Mouse (Mus musculus) ES-E14 (cell line): ENCODE data around the gene Cxcl5. TPM values are rescaled to one million over a fixed set of nuclear protein-coding genes. Genes with fewer than 3 reads are reported as not detected.
"Not testable (repeated sequence)": the region's sequence is repeated elsewhere in the genome, so short reads cannot be mapped to it uniquely, and the experiment has no call there.

Experiments used
- DNase-seq: peaks from one replicate; pipeline ENCODE4 v3.0.0-alpha.2; 2013; ENCODE audit warnings: low read depth, low spot score
- H3K27ac ChIP-seq: 2 replicates; pipeline ENCODE4 v1.5.1; 2012; ENCODE audit warnings: low read depth, mild to moderate bottlenecking, low read length, moderate library complexity, mixed read lengths; ENCODE audit not compliant: poor library complexity, insufficient read depth, severe bottlenecking
- H3K36me3 ChIP-seq: 2 replicates; pipeline ENCODE4 v1.6.1; 2012; ENCODE audit warnings: mild to moderate bottlenecking, low read length, moderate library complexity, mixed read lengths; ENCODE audit not compliant: control insufficient read depth, poor library complexity, insufficient read depth, severe bottlenecking
- H3K4me1 ChIP-seq, 2 experiments: fragments of 150-350 bp in 1 of 2; sonication (generic) in 1 of 2; 2 replicates each; pipeline ENCODE4 v1.6.1; 2012; ENCODE audit warnings: low read length in 2 of 2, mild to moderate bottlenecking in 1 of 2, mixed read lengths in 1 of 2; ENCODE audit not compliant: control insufficient read depth in 2 of 2, insufficient read depth in 2 of 2, poor library complexity in 1 of 2
- H3K4me3 ChIP-seq, 2 experiments: fragments of 150-350 bp in 1 of 2; sonication (generic) in 1 of 2; 2 replicates each; pipeline ENCODE4 v1.5.1; 2012; ENCODE audit warnings: low read length in 2 of 2, low read depth in 1 of 2, mild to moderate bottlenecking in 1 of 2, mixed read lengths in 1 of 2; ENCODE audit not compliant: insufficient read depth in 1 of 2, poor library complexity in 1 of 2, severe bottlenecking in 1 of 2
- H3K9ac ChIP-seq: 2 replicates; pipeline ENCODE4 v1.6.1; 2012; ENCODE audit warnings: low read depth, mild to moderate bottlenecking, low read length, mixed read lengths; ENCODE audit not compliant: poor library complexity, insufficient read depth, severe bottlenecking
- H3K9me3 ChIP-seq: fragments of 150-350 bp; sonication (generic); 2 replicates; pipeline ENCODE4 v1.6.1; 2012; ENCODE audit warnings: low read depth, mild to moderate bottlenecking, low read length; ENCODE audit not compliant: control insufficient read depth, insufficient read depth
- CHD2 ChIP-seq: IDR thresholded peaks from 2 replicates; pipeline ENCODE4 v1.6.1; 2014; ENCODE audit warnings: mild to moderate bottlenecking, low read depth, low read length, inconsistent platforms
- HCFC1 ChIP-seq: IDR thresholded peaks from 2 replicates; pipeline ENCODE4 v1.6.1; 2012; ENCODE audit warnings: low read length, inconsistent platforms, borderline replicate concordance; ENCODE audit not compliant: insufficient read depth
- MAFK ChIP-seq: IDR thresholded peaks from 2 replicates; pipeline ENCODE4 v1.6.1; 2014; ENCODE audit warnings: mild to moderate bottlenecking, low read depth, low read length, inconsistent platforms; ENCODE audit not compliant: insufficient read depth
- ZC3H11A ChIP-seq: IDR thresholded peaks from 2 replicates; pipeline ENCODE4 v1.6.1; 2012; ENCODE audit warnings: low read depth, mild to moderate bottlenecking, inconsistent platforms, low read length, borderline replicate concordance
- ZNF384 ChIP-seq: IDR thresholded peaks from 2 replicates; pipeline ENCODE4 v1.6.1; 2012; ENCODE audit warnings: low read depth, low read length, inconsistent platforms
- in situ Hi-C, 2 experiments: fragments of 600-800 bp; cut with MboI; formaldehyde crosslinking; loops; one replicate each; pipeline ENCODE4 v1.15.1; 2025; ENCODE audit warnings: low sequenced_read_pairs in 2 of 2, inconsistent platforms in 1 of 2; ENCODE audit not compliant: unreplicated experiment in 2 of 2
- total RNA-seq: library from RNA; depleted of rRNA; stranded (reverse); fragments of 300-350 nt; gene quantifications from 2 replicates; pipeline ENCODE4 v1.2.3, GENCODE M21; 2012; rRNA removed

Gene Cxcl5
- total RNA-seq, 1 experiment: 0.18 TPM

DNA sequence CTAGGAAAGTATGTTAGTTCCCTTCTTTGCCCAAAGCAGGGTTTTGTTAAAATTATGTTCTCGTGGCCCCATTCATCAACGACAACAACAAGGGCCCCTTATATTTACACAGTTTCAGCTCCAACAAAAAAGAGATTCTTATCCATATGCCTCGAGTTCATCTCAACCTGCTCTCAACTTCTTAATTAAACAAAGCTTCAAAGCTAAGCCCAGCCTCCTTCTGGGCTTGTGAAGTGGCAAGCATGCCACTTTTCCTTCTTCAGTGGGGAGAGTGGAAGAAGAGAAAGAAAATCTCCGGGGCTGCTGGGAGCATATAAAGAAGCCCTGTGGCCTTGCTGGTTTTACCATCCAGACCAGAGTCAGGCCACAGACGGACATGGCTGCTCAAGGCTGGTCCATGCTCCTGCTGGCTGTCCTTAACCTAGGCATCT, 35.0 kb downstream of the Cxcl5 start, which contains the start of gene Cxcl15:
TSS of gene Cxcl15 (plus strand) at position 340 of the 431 bp plus-strand sequence.
- Histone ChIP-seq H3K27ac (no peak within 1 kb of the TSS), H3K4me1 (no peaks in the 10 kb centered on the region), H3K4me3 (no peak within 1 kb of the TSS), H3K9me3 (no peaks in the 10 kb centered on the region), H3K36me3 (no peaks in the 10 kb centered on the region), H3K9ac (no peak within 1 kb of the TSS)
- TF ChIP-seq ZC3H11A (no peak), CHD2 (no peak), MAFK (no peak), ZNF384 (no peak), HCFC1 (no peak)
- in situ Hi-C loops: loop anchor here in 1 of 2 experiments (25.0 kb wide), 1 partner anchor 132 kb away; no protein-coding TSS in a partner anchor
- DNase-seq: no peak

DNA sequence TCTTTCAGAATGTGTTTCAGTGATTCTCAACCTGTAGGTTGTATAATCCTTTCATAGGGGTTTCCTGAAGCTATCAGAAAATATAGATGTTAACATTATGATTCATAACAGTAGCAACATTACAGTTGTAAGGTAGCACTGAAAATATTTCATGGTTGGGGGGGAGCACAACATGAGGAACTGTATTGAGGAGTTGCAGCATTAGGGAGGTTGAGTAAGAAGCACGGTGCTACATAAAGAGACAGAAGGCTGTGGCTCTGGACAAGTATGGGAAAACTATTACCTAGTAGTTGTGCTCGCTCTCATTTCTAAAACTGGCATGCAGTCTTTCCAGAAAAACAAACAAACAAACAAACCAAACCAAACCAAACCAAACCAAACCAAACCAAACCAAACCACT, 36.2 kb downstream of the Cxcl5 start:
- H3K9ac ChIP-seq, H3K4me1 ChIP-seq, H3K27ac ChIP-seq, H3K9me3 ChIP-seq, H3K36me3 ChIP-seq, DNase-seq, H3K4me3 ChIP-seq: not testable (repeated sequence)
- in situ Hi-C loops: loop anchor here in 1 of 2 experiments (25.0 kb wide), 1 partner anchor 133 kb away; no protein-coding TSS in a partner anchor

DNA sequence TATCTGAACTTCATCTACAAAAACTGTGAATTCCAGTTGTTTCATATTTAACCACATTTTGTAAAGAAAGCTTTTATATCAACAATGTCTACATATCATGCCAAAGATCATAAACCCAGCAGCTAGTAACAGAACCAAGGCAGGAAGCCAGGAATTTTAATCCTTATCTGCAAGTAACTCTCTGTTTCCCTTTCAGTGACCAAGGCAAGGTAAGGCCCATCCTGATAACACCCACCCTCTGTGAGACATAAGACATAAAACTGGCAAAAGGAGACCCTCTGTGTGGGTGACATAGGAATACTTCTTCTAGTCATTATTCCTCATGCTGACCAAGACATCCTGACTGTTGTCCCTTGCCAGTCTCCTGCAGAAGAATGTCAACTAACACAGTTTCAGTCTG, 45.4 kb downstream of the Cxcl5 start:
- Histone ChIP-seq H3K4me1 (no peaks in the 10 kb centered on the region), H3K4me3 (no peak overlapping the region), H3K9ac (no peak overlapping the region), H3K9me3 (no peaks in the 10 kb centered on the region), H3K36me3 (no peaks in the 10 kb centered on the region), H3K27ac (no peak overlapping the region)
- no peak for DNase-seq
- in situ Hi-C loops: no loop called here
- TF ChIP-seq ZC3H11A (no peak), HCFC1 (no peak), MAFK (no peak), CHD2 (no peak), ZNF384 (no peak)

DNA sequence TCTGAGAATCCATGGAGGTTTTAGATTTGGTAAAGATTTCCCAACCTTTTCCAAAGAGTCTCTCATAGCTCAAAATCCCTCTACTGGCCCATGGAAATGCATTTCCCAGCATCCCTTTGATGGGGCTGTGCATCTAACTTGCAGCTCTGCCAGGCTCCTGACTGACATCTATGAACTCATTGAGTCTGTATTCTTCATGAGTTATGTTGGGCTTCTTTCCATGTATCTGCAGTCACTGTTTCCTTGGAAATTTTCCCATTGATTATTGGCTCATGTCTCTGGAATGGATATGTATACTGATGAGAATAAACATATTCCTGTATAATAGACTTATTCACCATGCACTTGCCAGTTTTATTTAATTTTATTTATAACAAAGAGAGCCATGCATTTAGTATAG, 46.9 kb downstream of the Cxcl5 start:
- TF ChIP-seq HCFC1 (no peak), ZC3H11A (no peak), ZNF384 (no peak), MAFK (no peak), CHD2 (no peak)
- Histone ChIP-seq H3K36me3 (no peaks in the 10 kb centered on the region), H3K9ac (no peak overlapping the region), H3K4me3 (no peak overlapping the region), H3K4me1 (no peaks in the 10 kb centered on the region), H3K9me3 (no peaks in the 10 kb centered on the region), H3K27ac (no peak overlapping the region)
- in situ Hi-C loops: no loop called here
- DNase-seq: no peak

GRCm38 (mm10) chr5:90807176-90807950, 48.2 kb downstream of the Cxcl5 start:
- no peaks in the 10 kb centered on the region for H3K36me3 ChIP-seq
- H3K9ac ChIP-seq: no peak overlapping the region
- no peak for DNase-seq
- no peaks in the 10 kb centered on the region for H3K4me1 ChIP-seq
- TF ChIP-seq HCFC1 (no peak), ZNF384 (no peak), ZC3H11A (no peak), MAFK (no peak), CHD2 (no peak)
- H3K9me3 ChIP-seq: no peaks in the 10 kb centered on the region
- no peak overlapping the region for H3K27ac ChIP-seq
- in situ Hi-C loops: no loop called here
- H3K4me3 ChIP-seq: no peak overlapping the region

Other genes starting within 250 kb of the Cxcl5 start
- gene Afm, start 240.4 kb upstream of the Cxcl5 start, total RNA-seq: not detected in 2 replicates
- not detected in 2 replicates for gene 5830473C10Rik, start 198.3 kb upstream of the Cxcl5 start, total RNA-seq
- gene Rassf6, start 118.7 kb upstream of the Cxcl5 start, total RNA-seq: 1.3 and 1.7 TPM in 2 replicates
- gene Ppbp, start 9.2 kb downstream of the Cxcl5 start, total RNA-seq: 1.2 TPM in 2 replicates
- not detected in 2 replicates for gene Pf4, start 13.1 kb downstream of the Cxcl5 start, total RNA-seq
- gene Cxcl3, start 26.7 kb downstream of the Cxcl5 start, total RNA-seq: not detected in 2 replicates
- not detected in 2 replicates for gene Cxcl15, start 35.2 kb downstream of the Cxcl5 start, total RNA-seq
- 0.45 TPM in 1 of 2 replicates, not detected in the other for gene Cxcl1, start 131.9 kb downstream of the Cxcl5 start, total RNA-seq
- not detected in 2 replicates for gene Cxcl2, start 144.5 kb downstream of the Cxcl5 start, total RNA-seq
- gene Mthfd2l, start 171.8 kb downstream of the Cxcl5 start, total RNA-seq: 4.0 and 4.8 TPM in 2 replicates